Mouse (Mus musculus) midbrain, embryonic 16.5 days (tissue): ENCODE data around the gene Fam90a1a. TPM values are rescaled to one million over a fixed set of nuclear protein-coding genes. Genes with fewer than 3 reads are reported as not detected.
A peak's percentile ranks its signal among the peaks of the same experiment; 100 is the strongest.

Experiments used
- ATAC-seq: fragments of 200-750 bp; cut with Nextera tagmentation; 2 replicates; pipeline ENCODE4 v1.8.0; 2017; ENCODE audit warnings: moderate TSS enrichment
- H3K27ac ChIP-seq: fragments of 300-500 bp; sonication (generic); 2 replicates; pipeline ENCODE4 v1.5.1; 2014; ENCODE audit warnings: mild to moderate bottlenecking, low read length, mixed read lengths
- H3K27me3 ChIP-seq: fragments of 300-500 bp; sonication (generic); 2 replicates; pipeline ENCODE4 v1.6.1; 2014; ENCODE audit warnings: low read depth, low read length, mixed read lengths; ENCODE audit not compliant: control insufficient read depth, insufficient read depth
- H3K36me3 ChIP-seq: fragments of 300-500 bp; sonication (generic); 2 replicates; pipeline ENCODE4 v1.6.1; 2014; ENCODE audit warnings: mild to moderate bottlenecking, low read length, moderate library complexity, mixed read lengths; ENCODE audit not compliant: control insufficient read depth, insufficient read depth
- H3K4me1 ChIP-seq: fragments of 300-500 bp; sonication (generic); 2 replicates; pipeline ENCODE4 v1.6.1; 2014; ENCODE audit warnings: mild to moderate bottlenecking, low read length, mixed read lengths; ENCODE audit not compliant: control insufficient read depth, insufficient read depth
- H3K4me2 ChIP-seq: fragments of 300-500 bp; sonication (generic); 2 replicates; pipeline ENCODE4 v1.6.1; 2014; ENCODE audit warnings: mild to moderate bottlenecking, low read length, mixed read lengths
- H3K4me3 ChIP-seq: fragments of 300-500 bp; sonication (generic); 2 replicates; pipeline ENCODE4 v1.5.1; 2014; ENCODE audit warnings: low read depth, mild to moderate bottlenecking, low read length, moderate library complexity, mixed read lengths
- H3K9ac ChIP-seq: fragments of 300-500 bp; sonication (generic); 2 replicates; pipeline ENCODE4 v1.6.1; 2014; ENCODE audit warnings: low read depth, low read length, mixed read lengths
- H3K9me3 ChIP-seq: fragments of 300-500 bp; sonication (generic); replicated peaks from 2 replicates; pipeline ENCODE4 v1.6.1; 2014; ENCODE audit warnings: mild to moderate bottlenecking, low read length, mixed read lengths; ENCODE audit not compliant: control insufficient read depth, poor library complexity, severe bottlenecking
- WGBS: fragments of 180-500 bp; shearing (Covaris S2); extraction: QIAGEN DNeasy Blood & Tissue Kit; methylation state at CpG from one replicate; pipeline ENCODE4 v1.1.7; 2014; 5-methylcytosine and 5-hydroxymethylcytosine counted together
- polyA plus RNA-seq: library from polyadenylated mRNA; unstranded; fragments of >200 nt; fragmentation: Nextera tagmentation; extraction: Ambion mirVana; gene quantifications from 2 replicates; pipeline ENCODE4 v1.2.1, GENCODE M21; 2015

Gene Fam90a1a
- polyA plus RNA-seq, 1 experiment from 2014 or later, result not detected

- 6% methylated on average over 9 of the region's 9 CpGs for WGBS
- no peak overlapping the region for H3K4me3 ChIP-seq
- no peaks in the 10 kb centered on the region for H3K27me3 ChIP-seq
- H3K9me3 ChIP-seq, result no peaks in the 10 kb centered on the region
- ATAC-seq, result no peak
- H3K9ac ChIP-seq, result no peak overlapping the region
- H3K27ac ChIP-seq, result no peak overlapping the region
- H3K4me2 ChIP-seq, result no peak overlapping the region
- no peaks in the 10 kb centered on the region for H3K36me3 ChIP-seq
- no peaks in the 10 kb centered on the region for H3K4me1 ChIP-seq
These were observed 3.2 kb upstream of the Fam90a1a start for GRCm38 (mm10) chr8:21955321-21955720.

DNA sequence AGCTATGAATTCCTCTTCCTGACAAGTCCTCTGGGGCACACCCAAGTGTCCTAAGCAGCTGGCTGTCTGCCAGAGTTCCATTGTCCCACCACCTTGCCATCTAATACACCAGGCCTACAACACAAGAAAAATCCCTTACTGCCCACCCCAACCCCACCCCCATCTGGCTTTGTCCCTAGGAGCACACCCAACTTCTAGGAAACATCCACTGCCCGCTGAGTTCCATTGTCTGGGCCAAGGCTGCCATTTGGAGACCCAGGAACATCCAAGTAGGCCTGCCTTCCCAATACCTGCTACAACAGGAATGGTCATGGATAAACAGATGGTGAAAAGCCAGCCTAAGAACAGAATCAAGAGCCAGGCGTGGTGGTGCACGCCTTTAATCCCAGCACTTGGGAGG is 2.2 kb upstream of the Fam90a1a start:
- no peaks in the 10 kb centered on the region for H3K4me1 ChIP-seq
- H3K9ac ChIP-seq, result no peak overlapping the region
- no peak overlapping the region for H3K4me2 ChIP-seq
- WGBS, result 77% methylated on average over 3 of the region's 3 CpGs
- no peak overlapping the region for H3K4me3 ChIP-seq
- ATAC-seq, result no peak
- no peaks in the 10 kb centered on the region for H3K9me3 ChIP-seq
- no peak overlapping the region for H3K27ac ChIP-seq
- H3K27me3 ChIP-seq, result no peaks in the 10 kb centered on the region
- H3K36me3 ChIP-seq, result no peaks in the 10 kb centered on the region

DNA sequence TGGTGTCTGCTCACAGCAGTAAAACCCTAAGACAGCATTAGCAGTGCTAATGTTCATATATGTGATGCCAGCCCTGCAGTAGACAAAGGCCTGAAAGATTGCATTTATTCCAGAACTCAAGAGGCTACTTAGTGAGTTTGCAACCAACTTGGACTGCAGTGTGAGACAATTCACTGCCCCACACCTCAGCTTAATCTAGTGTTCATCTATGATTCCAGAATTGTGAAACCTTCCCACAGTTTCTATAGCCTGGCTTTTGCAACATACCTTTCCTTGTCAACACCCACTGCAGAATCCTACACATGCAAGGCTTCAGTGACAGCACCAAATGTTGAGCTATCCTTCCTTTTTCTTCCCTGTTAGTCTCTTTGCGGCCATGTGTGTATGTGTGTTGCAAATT is 8.1 kb downstream of the Fam90a1a start:
- WGBS, result 75% methylated on average over 1 of the region's 1 CpGs
- H3K27me3 ChIP-seq, result no peaks in the 10 kb centered on the region

DNA sequence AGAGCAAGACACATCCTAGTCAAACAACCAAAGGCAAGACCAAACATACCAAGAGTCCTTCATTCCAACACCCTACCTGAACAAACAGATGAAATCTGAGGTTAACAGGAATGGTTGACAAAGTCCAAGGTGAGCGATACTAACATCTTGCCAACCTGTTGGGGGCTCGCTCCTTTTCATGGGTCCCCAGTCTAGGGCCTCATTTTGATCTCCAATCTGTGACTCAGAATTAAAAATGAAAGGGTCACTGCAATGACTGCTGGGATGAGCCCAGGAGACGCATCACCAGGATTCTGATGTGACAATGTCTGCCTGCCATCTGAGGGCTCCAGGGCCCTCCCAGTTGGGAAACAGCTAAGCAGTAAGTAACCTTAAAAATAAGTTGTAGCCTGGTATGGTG is 11.0 kb downstream of the Fam90a1a start, which contains the start of gene Ccdc70:
Gene Ccdc70 (plus strand): TSS at position 301 of the 400 bp plus-strand sequence.
- no peaks in the 10 kb centered on the region for H3K4me1 ChIP-seq

More for the DNA sequence above, 8.1 kb downstream of the Fam90a1a start:
- Histone ChIP-seq H3K9ac (no peak overlapping the region), H3K9me3 (no peaks in the 10 kb centered on the region), H3K4me2 (no peak overlapping the region), H3K36me3 (no peaks in the 10 kb centered on the region), H3K4me3 (no peak overlapping the region), H3K27ac (no peak overlapping the region), H3K4me1 (no peaks in the 10 kb centered on the region)
- no peak for ATAC-seq

GRCm38 (mm10) chr8:21978193-21978592 is 19.7 kb downstream of the Fam90a1a start:
- ATAC-seq, result no peak; the same call in 1 of the 2 replicates
- Histone ChIP-seq H3K9ac (no peak overlapping the region), H3K4me2 (no peak overlapping the region), H3K4me1 (no peaks in the 10 kb centered on the region), H3K27me3 (no peaks in the 10 kb centered on the region), H3K36me3 (no peaks in the 10 kb centered on the region), H3K9me3 (no peaks in the 10 kb centered on the region), H3K4me3 (no peak overlapping the region), H3K27ac (no peak overlapping the region)
- 58% methylated on average over 4 of the region's 4 CpGs for WGBS

More for the DNA sequence above, 11.0 kb downstream of the Fam90a1a start, which contains the start of gene Ccdc70:
- H3K4me3 ChIP-seq, result no peak within 1 kb of the TSS
- no peak within 1 kb of the TSS for H3K4me2 ChIP-seq
- H3K9ac ChIP-seq, result no peak within 1 kb of the TSS
- H3K9me3 ChIP-seq, result no peaks in the 10 kb centered on the region
- H3K27me3 ChIP-seq, result no peaks in the 10 kb centered on the region
- no peak within 1 kb of the TSS for H3K27ac ChIP-seq
- no peak for ATAC-seq
- no peaks in the 10 kb centered on the region for H3K36me3 ChIP-seq
- 88% methylated on average over 3 of the region's 3 CpGs for WGBS

- Histone ChIP-seq H3K9ac (no peak overlapping the region), H3K9me3 (no peaks in the 10 kb centered on the region), H3K4me3 (no peak overlapping the region), H3K27me3 (no peaks in the 10 kb centered on the region), H3K36me3 (no peaks in the 10 kb centered on the region), H3K4me2 (no peak overlapping the region), H3K4me1 (no peaks in the 10 kb centered on the region), H3K27ac (no peak overlapping the region)
- peak; percentile 86 for ATAC-seq
- WGBS, result 59% methylated on average over 8 of the region's 8 CpGs
These were observed 23.3 kb downstream of the Fam90a1a start for GRCm38 (mm10) chr8:21981664-21982337.

GRCm38 (mm10) chr8:21992184-21992583 is 33.7 kb downstream of the Fam90a1a start:
- H3K9me3 ChIP-seq, result no peaks in the 10 kb centered on the region
- no peaks in the 10 kb centered on the region for H3K4me1 ChIP-seq
- no peak overlapping the region for H3K9ac ChIP-seq
- ATAC-seq, result peak; percentile 88
- 20% methylated on average over 6 of the region's 6 CpGs for WGBS
- no peaks in the 10 kb centered on the region for H3K36me3 ChIP-seq
- no peaks in the 10 kb centered on the region for H3K27me3 ChIP-seq
- H3K4me2 ChIP-seq, result no peak overlapping the region
- H3K4me3 ChIP-seq, result no peak overlapping the region
- H3K27ac ChIP-seq, result no peak overlapping the region

GRCm38 (mm10) chr8:21995181-21995580 is 36.7 kb downstream of the Fam90a1a start:
- Histone ChIP-seq H3K9me3 (no peaks in the 10 kb centered on the region), H3K27ac (no peak overlapping the region), H3K4me1 (no peaks in the 10 kb centered on the region), H3K27me3 (no peaks in the 10 kb centered on the region), H3K9ac (no peak overlapping the region), H3K4me3 (no peak overlapping the region), H3K36me3 (no peaks in the 10 kb centered on the region), H3K4me2 (no peak overlapping the region)
- 60% methylated on average over 3 of the region's 3 CpGs for WGBS
- ATAC-seq, result no peak

- H3K36me3 ChIP-seq, result no peaks in the 10 kb centered on the region
- H3K4me1 ChIP-seq, result no peaks in the 10 kb centered on the region
- no peaks in the 10 kb centered on the region for H3K27me3 ChIP-seq
- H3K27ac ChIP-seq, result no peak overlapping the region
- H3K4me3 ChIP-seq, result no peak overlapping the region
- 81% methylated on average over 14 of the region's 14 CpGs for WGBS
- H3K9me3 ChIP-seq, result no peaks in the 10 kb centered on the region
- no peak for ATAC-seq
- H3K4me2 ChIP-seq, result no peak overlapping the region
- H3K9ac ChIP-seq, result no peak overlapping the region
These were observed 46.4 kb downstream of the Fam90a1a start for GRCm38 (mm10) chr8:22004750-22005522.
